ENCODE assay signal across 18 mouse cellular contexts in genomic region chr12:12909631-12910277, GRCm38 (mm10). TPM values are rescaled to one million over a fixed set of nuclear protein-coding genes. Genes with fewer than 3 reads are reported as not detected.
A peak's percentile ranks its signal among the peaks of the same experiment; 100 is the strongest.
DNase-seq lines count a peak whose midpoint lies in the region; ATAC-seq and TF ChIP-seq lines count a peak whose summit lies in the region.
"Had no signal": no experiment of that assay in that cellular context is flagged by ENCODE, and none has a peak within 500 bp of the region (broad histone marks: within the 10 kb centered on the region; RNA-seq: fewer than 3 reads in every experiment).

No protein-coding gene starts in this region.

- no peak for TF ChIP-seq EP300 in lung, postnatal 0 days (IDR thresholded peaks at IDR 0.05)

- H3K9me3 ChIP-seq in hindbrain, embryonic 10.5 days: no peaks in the 10 kb centered on the region
- no peaks in the 10 kb centered on the region for H3K9me3 ChIP-seq in hindbrain, postnatal 0 days (ENCODE audit: low read length)
- H3K9me3 ChIP-seq in lung, postnatal 0 days (ENCODE audit: low read length): no peaks in the 10 kb centered on the region
- H3K9me3 ChIP-seq in forebrain, embryonic 16.5 days (ENCODE audit: control insufficient read depth, low read length): no peaks in the 10 kb centered on the region
- H3K9me3 ChIP-seq: hindbrain, embryonic 15.5 days; limb, embryonic 13.5 days; neural tube, embryonic 13.5 days had no signal

- 0 out of 2 replicates have a peak, but pooled peaks cover 6% of the 10 kb centered on the region for H3K27me3 ChIP-seq in hindbrain, embryonic 10.5 days (ENCODE audit: insufficient read depth, poor library complexity, severe bottlenecking)
- H3K27me3 ChIP-seq in hindbrain, postnatal 0 days (ENCODE audit: insufficient read depth, low read length): no peaks in the 10 kb centered on the region
- no peaks in the 10 kb centered on the region for H3K27me3 ChIP-seq in lung, postnatal 0 days (replicated peaks; ENCODE audit: insufficient read depth, low read length)
- H3K27me3 ChIP-seq in forebrain, embryonic 16.5 days (replicated peaks; ENCODE audit: control insufficient read depth, insufficient read depth, low read length): no peaks in the 10 kb centered on the region
- H3K27me3 ChIP-seq: hindbrain, embryonic 15.5 days; limb, embryonic 13.5 days; neural tube, embryonic 13.5 days had no signal

- no peaks in the 10 kb centered on the region for H3K36me3 ChIP-seq in hindbrain, embryonic 10.5 days
- no peaks in the 10 kb centered on the region for H3K36me3 ChIP-seq in hindbrain, postnatal 0 days (ENCODE audit: insufficient read depth, low read length)
- no peaks in the 10 kb centered on the region for H3K36me3 ChIP-seq in lung, postnatal 0 days (ENCODE audit: insufficient read depth, low read length)
- H3K36me3 ChIP-seq in forebrain, embryonic 16.5 days (ENCODE audit: control insufficient read depth, insufficient read depth): no peaks in the 10 kb centered on the region
- H3K36me3 ChIP-seq: hindbrain, embryonic 15.5 days; limb, embryonic 13.5 days; neural tube, embryonic 13.5 days had no signal

- TF ChIP-seq CTCF in hindbrain, postnatal 0 days (IDR thresholded peaks at IDR 0.05; ENCODE audit: low read depth): no peak
- no peak for TF ChIP-seq CTCF in lung, postnatal 0 days (IDR thresholded peaks at IDR 0.05)
- no peak for TF ChIP-seq CTCF in layer of hippocampus, adult 2 months (conservative IDR thresholded peaks at IDR 0.05)

- ATAC-seq in hindbrain, postnatal 0 days: no peak
- peak; percentile 40; the same call in 1 of the 2 replicates for ATAC-seq in lung, postnatal 0 days
- ATAC-seq in forebrain, embryonic 16.5 days: peak; percentile 24
- ATAC-seq: activated CD4-positive, CD25-positive, alpha-beta regulatory T cell, adult 4 months had no signal

- peaks cover 48% of the 10 kb centered on the region for H3K4me1 ChIP-seq in hindbrain, embryonic 10.5 days (replicated peaks)
- no peaks in the 10 kb centered on the region for H3K4me1 ChIP-seq in hindbrain, postnatal 0 days (ENCODE audit: insufficient read depth, low read length)
- peaks cover under 1% of the 10 kb centered on the region; the same call in 1 of the 2 replicates for H3K4me1 ChIP-seq in lung, postnatal 0 days (ENCODE audit: insufficient read depth, low read depth, low read length)
- peaks cover 28% of the 10 kb centered on the region for H3K4me1 ChIP-seq in forebrain, embryonic 16.5 days (replicated peaks; ENCODE audit: control insufficient read depth, insufficient read depth, low read length)

- no peak overlapping the region for H3K4me3 ChIP-seq in hindbrain, embryonic 10.5 days
- H3K4me3 ChIP-seq in hindbrain, postnatal 0 days (ENCODE audit: low read length): no peak overlapping the region
- no peak overlapping the region for H3K4me3 ChIP-seq in lung, postnatal 0 days (ENCODE audit: low read depth, low read length)
- no peak overlapping the region for H3K4me3 ChIP-seq in forebrain, embryonic 16.5 days (replicated peaks; ENCODE audit: low read length)
- no peak overlapping the region for H3K4me3 ChIP-seq in layer of hippocampus, adult 2 months
- H3K4me3 ChIP-seq: hindbrain, embryonic 15.5 days; limb, embryonic 13.5 days; neural tube, embryonic 13.5 days had no signal

- no peak overlapping the region for H3K9ac ChIP-seq in hindbrain, postnatal 0 days (replicated peaks; ENCODE audit: low read length)
- H3K9ac ChIP-seq in lung, postnatal 0 days (replicated peaks; ENCODE audit: low read depth): no peak overlapping the region
- no peak overlapping the region for H3K9ac ChIP-seq in forebrain, embryonic 16.5 days (replicated peaks; ENCODE audit: low read depth, low read length)
- H3K9ac ChIP-seq: hindbrain, embryonic 15.5 days; limb, embryonic 13.5 days; liver, postnatal 0 days; neural tube, embryonic 13.5 days had no signal

- peak overlapping the region; percentile 72; the same call in 1 of the 2 replicates for H3K27ac ChIP-seq in hindbrain, embryonic 10.5 days
- H3K27ac ChIP-seq in hindbrain, postnatal 0 days: no peak overlapping the region
- H3K27ac ChIP-seq in lung, postnatal 0 days (ENCODE audit: low read length): no peak overlapping the region
- H3K27ac ChIP-seq in forebrain, embryonic 16.5 days (ENCODE audit: low read length): peak overlapping the region; percentile 11; the same call in 1 of the 2 replicates
- H3K27ac ChIP-seq in layer of hippocampus, adult 2 months: no peak overlapping the region
- H3K27ac ChIP-seq: hindbrain, embryonic 15.5 days; limb, embryonic 13.5 days; neural tube, embryonic 13.5 days had no signal

- H3K4me2 ChIP-seq in hindbrain, postnatal 0 days (ENCODE audit: low read depth, low read length): no peak overlapping the region
- no peak overlapping the region for H3K4me2 ChIP-seq in lung, postnatal 0 days (replicated peaks; ENCODE audit: low read depth, low read length)
- H3K4me2 ChIP-seq in forebrain, embryonic 16.5 days (ENCODE audit: low read length): no peak overlapping the region
- H3K4me2 ChIP-seq: hindbrain, embryonic 15.5 days; limb, embryonic 13.5 days; neural tube, embryonic 13.5 days had no signal

- no peak for DNase-seq in hindbrain, embryonic 10.5 days (ENCODE audit: low spot score)
- DNase-seq in hindbrain, postnatal 0 days (ENCODE audit: low spot score): no peak
- DNase-seq in lung, postnatal 0 days (ENCODE audit: low spot score): no peak
- DNase-seq in lung, postnatal 10 days: no peak
- peak; percentile 93 for DNase-seq in R1 (ENCODE audit: low read depth, low spot score)
- no peak for DNase-seq in layer of hippocampus, adult 2 months (ENCODE audit: low spot score in 2 of 2)
- no peak for DNase-seq in left cerebral cortex, adult 8-10 months (ENCODE audit: low spot score in 2 of 2)
- DNase-seq: cerebellum, adult 11 months; layer of hippocampus, postnatal 36 days; liver, postnatal 0 days; right cerebral cortex, postnatal 4 days; thymus, postnatal 36 days had no signal

- WGBS in hindbrain, embryonic 10.5 days: 42% methylated on average over 16 of the region's 16 CpGs
- 36% methylated on average over 16 of the region's 16 CpGs for WGBS in hindbrain, postnatal 0 days
- WGBS in lung, postnatal 0 days: 41% methylated on average over 16 of the region's 16 CpGs
- WGBS in forebrain, embryonic 16.5 days: 33% methylated on average over 16 of the region's 16 CpGs

RNA-seq across cellular contexts. Expression of gene Mycn, which starts 32.0 kb away (rescaled TPM):
- 128 and 150 TPM in 2 replicates for polyA plus RNA-seq in hindbrain, embryonic 10.5 days (2016; fragmentation: Nextera tagmentation; extraction: Ambion mirVana)
- 51.2 and 55.9 TPM in 2 replicates for total RNA-seq in hindbrain, postnatal 0 days (2014; rRNA removed)
- polyA plus RNA-seq in hindbrain, postnatal 0 days (2015; fragmentation: Nextera tagmentation; extraction: Ambion mirVana): 40.0 and 44.1 TPM in 2 replicates
- 10.2 and 10.9 TPM in 2 replicates for polyA plus RNA-seq in lung, postnatal 0 days (2015; fragmentation: Nextera tagmentation; extraction: Ambion mirVana)
- polyA plus RNA-seq in forebrain, embryonic 16.5 days (2015; fragmentation: Nextera tagmentation; extraction: Ambion mirVana): 156 and 197 TPM in 2 replicates
- 1 to 10 TPM; 8.7 to 9.2 TPM for total RNA-seq in layer of hippocampus, adult 2 months (2021)
- 1 to 10 TPM; 5.4 to 7.9 (median 7.0) TPM for total RNA-seq in left cerebral cortex, adult 8-10 months (2022)
- total RNA-seq: MEL had no signal
- polyA plus RNA-seq: activated CD4-positive, CD25-positive, alpha-beta regulatory T cell, adult 4 months had no signal

Comparison
In these comparisons a context has a peak if more than half of its experiments do, and no peak if none do; other contexts are left out.
1. H3K27ac ChIP-seq: peak in hindbrain, embryonic 10.5 days (single experiment) and forebrain, embryonic 16.5 days (single experiment); none in hindbrain, postnatal 0 days (single experiment), lung, postnatal 0 days (single experiment) and layer of hippocampus, adult 2 months (single experiment).